Mouse (Mus musculus) T-helper 2 cell (primary cell): ENCODE results near the gene Hist1h3d.
"Not testable (repeated sequence)": the region's sequence is repeated elsewhere in the genome, so short reads cannot be mapped to it uniquely, and the experiment has no call there.

Source experiments
- in situ Hi-C: fragments of 300-600 bp; cut with MboI, MseI; formaldehyde crosslinking; loops from one replicate; pipeline ENCODE4 v1.15.1; 2025; ENCODE audit warnings: high pct_unique_total_duplicates

The Hist1h3d gene

DNA sequence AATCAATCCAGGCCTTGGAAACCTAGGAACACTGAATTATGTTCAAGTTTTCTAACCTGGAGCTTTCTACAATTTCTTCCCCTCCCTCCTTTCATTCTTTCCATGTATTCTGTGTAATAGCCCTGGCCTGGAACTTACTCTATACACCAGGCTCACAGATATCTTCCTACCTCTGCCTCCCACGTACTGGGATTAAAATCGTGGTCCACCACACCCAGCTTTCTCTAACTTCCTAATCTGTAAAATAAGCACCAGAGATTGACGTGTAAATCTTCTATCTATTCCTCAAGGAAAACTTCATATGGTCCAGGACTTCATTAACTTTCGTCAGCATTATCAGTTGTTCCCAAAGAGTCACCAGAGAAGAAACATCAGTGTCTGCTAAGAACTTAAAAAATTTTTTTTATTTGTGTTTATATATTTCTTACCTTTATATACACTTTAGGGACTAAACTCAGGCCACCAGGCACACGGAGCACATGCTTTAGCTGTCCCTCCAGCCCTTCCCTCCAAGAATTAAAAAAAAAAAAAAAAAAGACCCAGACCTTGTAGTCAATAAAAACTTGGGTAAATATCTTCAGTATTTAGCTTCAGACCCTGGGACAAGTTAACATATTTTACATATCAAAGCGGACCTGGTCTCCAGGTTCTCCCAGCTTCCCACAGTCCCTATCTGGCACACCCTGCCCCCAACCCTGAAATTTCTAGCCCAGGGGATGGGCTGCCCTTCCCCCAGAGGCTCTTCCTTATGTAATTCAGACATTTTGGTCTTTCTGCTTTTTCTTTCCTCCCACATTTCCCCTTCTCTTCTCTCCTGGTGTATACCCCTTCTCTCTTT is 6.9 kb downstream of the Hist1h3d start:
- in situ Hi-C loops = no loop called here

DNA sequence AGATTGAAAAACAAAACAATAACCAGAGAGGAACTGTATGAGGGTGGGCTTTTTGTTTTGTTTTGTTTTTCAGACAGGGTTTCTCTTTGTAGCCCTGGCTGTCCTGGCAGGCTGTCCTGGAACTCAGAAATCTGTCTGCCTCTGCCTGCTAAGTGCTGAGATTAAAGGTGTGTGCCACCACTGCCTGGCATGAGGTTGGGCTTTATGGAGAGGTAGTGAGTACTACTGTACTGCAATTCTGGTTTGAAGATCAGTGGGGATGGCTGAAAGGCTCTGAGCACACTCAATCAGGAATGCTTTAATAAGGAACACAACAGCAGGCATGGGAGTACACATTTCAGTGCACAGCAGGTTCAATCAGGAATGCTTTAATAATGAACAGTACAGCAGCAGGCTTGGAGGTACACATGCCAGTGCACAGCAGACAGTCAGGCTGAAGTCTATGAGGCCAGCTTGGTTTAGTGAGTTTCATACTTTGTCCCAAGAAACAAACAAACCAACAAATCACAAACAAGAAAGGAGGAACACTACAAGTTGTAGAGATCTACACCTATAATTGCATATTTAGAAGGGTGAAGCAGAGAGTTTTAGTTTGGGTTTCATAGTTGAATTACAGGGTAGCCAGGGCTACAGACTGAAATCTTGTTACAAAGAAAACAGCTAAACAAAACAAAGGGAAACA is 8.0 kb downstream of the Hist1h3d start:
- in situ Hi-C loops = no loop called here

DNA sequence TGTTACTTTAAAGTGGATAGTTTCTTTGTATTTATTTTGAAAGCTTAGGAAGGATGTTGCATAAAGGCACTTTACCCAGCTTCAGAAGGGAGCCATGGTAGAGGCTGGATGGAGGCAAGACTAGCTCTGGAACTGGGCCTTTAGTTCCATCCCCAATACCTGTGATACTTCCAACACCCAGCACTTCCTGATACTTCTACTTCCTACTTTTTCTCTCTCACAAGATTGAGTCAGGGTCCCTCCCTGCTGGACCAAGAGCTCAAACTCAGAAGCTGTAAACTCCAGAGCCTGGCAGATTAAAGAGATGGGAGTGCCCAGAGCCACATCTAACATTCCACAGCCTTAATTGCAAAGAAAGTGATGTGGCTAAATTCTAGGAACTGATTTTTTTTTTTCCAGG is 8.8 kb downstream of the Hist1h3d start:
- in situ Hi-C loops = no loop called here

DNA sequence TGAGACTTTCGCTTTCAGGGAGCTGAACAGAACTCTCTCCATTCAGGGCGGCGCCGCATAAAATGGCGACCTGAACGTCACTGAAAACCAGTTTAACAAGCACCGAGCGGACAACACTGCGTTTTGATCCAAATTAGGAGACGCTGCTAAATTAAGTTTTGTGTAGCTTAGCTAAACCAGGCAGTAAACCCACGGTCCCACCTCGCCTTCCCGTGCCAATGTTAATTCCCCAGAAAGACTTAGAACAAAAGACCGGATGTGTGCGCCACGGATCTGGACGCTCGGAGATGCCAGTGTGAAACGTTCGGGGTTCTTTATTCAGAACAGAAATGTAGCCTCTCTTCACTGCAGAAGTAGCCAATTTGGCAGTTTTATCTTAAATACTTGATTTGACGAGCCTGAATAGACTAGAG is 9.5 kb downstream of the Hist1h3d start:
- in situ Hi-C loops = no loop called here

DNA sequence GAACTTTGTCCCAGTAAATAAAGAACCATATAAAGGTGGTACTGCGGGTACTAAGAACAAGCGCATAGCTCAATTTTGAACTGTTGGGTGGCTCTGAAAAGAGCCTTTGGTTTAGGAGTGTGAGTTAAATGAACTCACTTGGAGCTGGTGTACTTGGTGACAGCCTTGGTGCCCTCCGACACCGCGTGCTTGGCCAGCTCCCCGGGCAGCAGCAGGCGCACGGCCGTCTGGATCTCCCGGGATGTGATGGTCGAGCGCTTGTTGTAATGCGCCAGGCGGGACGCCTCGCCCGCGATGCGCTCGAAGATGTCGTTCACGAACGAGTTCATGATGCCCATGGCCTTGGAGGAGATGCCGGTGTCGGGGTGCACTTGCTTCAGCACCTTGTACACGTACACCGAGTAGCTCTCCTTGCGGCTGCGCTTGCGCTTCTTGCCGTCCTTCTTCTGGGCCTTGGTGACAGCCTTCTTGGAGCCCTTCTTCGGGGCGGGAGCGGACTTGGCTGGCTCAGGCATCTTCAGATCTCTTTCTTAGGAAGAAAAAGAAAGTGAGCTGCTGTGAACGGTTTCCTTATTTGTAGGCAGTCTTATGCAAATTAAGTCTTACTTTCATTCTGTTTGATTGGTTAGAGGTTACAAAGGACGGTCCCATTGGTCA is 10.0 kb downstream of the Hist1h3d start:
- in situ Hi-C loops = not testable (repeated sequence)

DNA sequence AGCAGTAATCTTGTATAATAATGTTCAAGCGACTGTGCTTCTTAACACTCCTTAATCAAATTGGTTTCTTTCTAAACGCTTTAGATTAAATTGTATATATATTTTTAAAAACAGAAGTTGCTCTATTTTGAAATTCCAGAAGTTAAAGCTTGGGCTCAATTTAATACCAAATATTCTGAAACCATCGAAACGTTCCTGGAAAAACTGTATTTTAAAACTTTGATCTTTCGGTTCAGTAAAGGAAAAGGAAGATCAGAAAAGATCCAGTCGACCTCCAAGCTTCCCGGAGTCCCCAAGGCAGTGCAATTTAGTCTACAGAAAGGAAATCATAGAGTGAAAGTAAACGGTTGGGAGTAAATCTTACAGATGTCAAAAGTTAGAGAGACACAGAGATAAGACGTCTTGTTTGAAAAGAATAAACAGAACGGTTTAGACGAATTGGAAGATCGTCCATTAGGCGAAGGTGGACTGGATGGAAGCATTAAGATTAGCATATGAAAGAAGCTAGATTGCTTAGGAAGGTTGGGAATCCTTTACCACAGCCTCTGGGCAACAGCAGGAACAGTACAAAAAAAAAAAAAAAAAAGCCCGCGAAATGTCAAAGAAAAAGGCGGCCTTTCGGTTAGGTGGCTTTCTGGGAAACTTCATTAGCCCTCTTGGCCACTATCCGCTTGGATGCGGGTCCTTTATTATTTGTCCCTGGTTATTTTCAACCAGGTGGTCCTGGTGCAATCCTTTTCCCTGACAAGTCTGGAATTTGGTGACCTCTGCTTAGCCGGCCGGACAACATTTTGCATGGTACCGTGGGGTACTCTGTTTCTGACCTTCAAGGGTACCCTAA is 10.8 kb downstream of the Hist1h3d start:
- in situ Hi-C loops = no loop called here

DNA sequence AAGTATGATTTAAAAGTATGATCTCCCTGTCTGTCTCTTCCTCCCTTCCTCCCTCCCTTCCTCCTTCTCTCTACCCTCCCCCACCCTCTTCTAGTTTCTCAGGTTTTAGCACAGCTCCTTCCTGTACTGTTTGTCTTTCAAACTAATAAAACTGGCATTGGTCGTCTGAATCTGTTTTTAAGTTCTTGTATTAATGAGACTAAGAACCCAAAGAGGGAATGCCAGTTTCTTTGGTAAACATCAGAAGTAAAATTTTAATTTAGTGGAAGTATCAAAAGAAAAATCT is 11.3 kb downstream of the Hist1h3d start:
- in situ Hi-C loops = no loop called here

DNA sequence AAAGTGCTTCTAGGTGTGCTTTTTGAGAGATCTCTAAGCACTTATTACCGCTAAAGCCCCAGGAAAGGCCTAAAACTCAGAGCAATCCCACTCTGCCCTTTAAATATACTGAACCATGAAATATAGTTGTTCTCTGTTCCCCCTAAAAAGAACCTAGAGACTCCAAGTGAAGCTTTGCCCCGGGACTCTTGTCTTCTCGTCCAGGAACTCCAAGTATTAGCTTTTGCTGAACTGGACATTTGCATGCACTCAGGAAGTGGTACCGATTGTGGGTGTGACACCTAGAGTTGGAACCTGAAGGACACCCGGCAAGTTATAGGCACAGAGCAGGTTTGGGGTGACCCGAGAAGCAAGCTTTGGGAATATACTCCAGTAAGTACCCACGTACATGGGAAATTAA is 15.6 kb downstream of the Hist1h3d start:
- in situ Hi-C loops = no loop called here

DNA sequence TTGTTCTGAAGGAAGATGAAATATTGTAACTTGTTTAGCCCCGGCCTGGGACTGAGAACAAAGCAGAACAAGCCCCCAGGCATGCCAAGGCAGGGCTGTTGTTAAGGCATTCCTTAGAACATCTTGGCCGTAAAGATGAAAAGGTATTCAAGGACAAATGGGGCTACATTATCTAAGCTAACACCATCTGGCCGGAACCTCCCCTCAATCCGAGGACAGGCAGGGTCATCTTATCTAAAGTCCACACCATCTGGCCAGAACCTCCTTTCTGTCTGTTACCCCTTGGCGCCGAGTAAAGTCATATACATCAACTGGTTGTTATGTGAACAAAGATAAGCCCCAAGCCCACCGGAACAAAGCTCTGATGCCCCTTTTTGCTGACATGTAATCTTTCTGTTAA is 16.3 kb downstream of the Hist1h3d start:
- in situ Hi-C loops = not testable (repeated sequence)

DNA sequence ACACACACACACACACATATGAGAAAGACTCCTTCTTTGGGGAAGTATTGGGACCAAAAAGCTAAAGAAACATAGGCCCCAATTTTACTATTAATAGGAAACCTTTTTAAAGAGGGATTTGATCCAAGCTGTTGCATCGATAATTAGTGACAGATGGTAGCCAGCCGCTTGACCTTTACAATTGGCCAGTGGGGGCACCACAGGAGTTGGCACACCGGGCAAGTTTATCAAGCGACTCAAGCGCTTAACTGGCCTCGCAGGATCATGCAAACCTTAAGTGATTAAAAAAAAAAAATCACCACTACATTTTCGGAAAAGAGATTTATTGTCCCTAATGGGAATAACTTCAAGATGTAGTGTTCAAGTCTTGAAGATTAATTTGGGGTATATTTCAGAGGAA is 17.1 kb downstream of the Hist1h3d start:
- in situ Hi-C loops = no loop called here

DNA sequence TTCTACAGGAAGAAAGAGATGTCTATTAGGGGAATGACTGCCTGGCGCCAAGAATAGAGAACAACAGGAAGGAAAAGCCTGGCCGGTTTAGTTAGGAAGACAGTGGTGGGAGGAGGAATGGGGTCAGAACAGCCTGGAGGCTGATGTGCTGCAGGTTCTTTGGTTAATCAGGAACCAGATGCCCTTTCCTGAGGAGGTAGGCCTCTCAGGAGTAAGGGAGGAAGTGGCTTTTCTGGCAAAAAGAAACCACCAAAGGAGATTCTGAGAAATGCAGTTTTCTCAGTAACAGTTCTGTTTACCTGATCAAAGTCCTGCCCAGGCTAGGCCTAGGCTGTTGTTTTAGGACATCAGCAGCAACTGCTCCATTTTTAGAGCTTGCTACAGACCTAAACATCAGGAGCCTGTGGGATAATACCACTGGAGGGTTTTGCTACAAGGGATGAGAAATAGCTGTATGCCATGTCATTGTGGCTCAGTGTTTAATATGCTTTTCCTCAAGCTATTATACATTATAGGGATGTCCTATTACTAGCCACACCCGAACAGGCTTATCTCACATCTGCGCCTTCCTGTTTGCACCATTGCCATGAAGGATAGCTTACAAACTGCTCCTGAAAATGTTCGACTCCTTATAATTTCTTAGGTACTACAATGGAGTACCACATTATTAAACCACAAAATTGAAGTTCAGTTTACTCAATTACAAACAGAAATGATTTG is 17.6 kb downstream of the Hist1h3d start:
- in situ Hi-C loops = no loop called here

DNA sequence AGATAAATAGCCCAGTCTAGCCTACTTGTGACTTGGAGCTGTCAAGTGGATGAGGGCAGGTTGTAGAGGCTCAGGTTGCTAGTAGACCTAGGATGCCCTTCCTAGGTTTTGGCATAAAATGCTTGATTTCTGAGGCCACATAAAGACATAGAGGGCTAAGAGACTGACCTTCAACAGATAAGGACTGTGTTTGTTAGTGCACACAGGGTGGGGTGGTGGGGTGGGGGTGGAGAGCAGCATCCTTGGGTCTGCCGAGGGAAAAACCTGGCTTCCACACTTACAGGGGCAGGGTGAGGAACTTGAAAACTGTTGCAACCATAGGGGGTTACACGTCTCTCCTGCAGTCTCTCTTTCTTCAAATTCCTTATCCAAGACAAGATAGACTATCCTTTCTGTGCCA is 19.6 kb downstream of the Hist1h3d start:
- in situ Hi-C loops = no loop called here

DNA sequence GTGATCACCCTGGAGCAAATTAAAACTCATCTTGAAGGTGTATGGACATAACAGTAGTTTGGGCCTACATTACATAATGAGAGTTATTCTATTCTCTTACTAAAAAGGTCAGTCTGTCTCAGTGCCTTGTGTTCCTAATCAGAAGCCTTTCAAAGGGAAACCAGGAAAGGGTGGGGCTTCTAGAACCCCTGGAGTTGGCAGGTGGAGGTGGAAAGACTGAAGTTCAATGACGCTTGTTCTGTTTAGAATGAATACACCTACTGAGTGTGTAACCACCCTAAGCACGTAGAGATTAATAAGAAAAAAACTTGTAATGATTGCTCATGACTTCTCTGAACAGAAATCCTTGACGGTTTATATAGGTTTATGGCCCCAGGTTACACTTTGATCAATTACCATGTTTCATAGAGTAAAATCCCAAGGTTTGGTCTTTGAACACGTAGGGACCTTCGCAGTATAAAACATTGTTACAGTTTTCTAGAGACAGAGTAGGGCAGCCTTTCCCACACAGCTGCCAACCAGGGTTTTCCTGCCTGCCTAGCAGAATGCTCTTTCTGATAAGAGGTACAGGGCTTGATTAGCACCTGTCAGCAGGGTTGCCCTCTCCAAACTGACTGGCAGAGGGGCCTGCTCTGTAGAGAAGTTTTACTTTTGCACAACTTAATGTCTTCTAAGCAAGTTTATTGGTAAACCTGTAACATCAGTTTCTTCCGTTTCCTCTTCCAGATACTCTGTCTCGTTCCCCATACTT is 20.2 kb downstream of the Hist1h3d start:
- in situ Hi-C loops = no loop called here

DNA sequence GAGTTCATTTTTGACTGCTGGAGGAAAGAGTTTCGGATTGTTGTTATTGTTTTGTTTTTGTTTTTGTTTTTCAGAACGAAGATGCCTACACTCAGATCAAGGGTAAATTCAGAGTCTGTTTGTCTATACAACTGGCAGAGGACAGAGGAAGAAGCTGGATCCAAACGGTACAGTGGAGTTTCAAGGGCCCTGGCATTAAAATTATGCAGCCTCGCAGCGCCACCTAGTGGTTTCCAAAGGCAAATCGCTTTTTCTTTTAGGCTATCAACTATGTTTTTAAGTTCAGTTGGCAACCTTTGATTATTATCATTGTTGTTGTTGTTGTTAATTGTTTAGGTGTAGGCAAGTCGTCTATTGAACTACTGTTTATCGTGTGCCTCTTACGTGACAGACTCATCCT is 22.4 kb downstream of the Hist1h3d start:
- in situ Hi-C loops = no loop called here

DNA sequence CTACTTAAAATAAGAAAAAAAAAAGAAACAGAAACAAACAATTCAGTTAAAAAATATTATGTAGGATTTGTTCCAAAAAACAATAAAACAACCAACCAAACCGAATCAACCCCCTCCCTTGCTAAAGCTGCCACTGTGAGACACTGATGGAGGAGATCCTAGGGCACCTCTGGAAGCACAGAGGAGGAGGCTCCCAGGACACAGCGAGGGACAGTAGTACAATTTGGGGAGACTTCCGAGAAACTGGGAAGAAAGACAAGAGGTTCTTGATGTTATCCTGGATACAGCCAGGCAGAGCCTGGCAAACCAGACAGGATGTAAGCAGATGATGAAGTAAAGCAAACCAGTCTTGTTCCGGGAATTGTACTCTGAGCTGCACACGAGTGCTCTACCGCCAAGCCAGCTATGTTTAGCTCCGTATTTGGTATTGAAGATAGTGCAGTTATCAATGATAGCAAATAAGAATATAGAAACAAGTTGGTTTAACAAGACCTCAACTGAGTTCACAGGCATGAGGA is 27.7 kb downstream of the Hist1h3d start:
- in situ Hi-C loops = no loop called here

DNA sequence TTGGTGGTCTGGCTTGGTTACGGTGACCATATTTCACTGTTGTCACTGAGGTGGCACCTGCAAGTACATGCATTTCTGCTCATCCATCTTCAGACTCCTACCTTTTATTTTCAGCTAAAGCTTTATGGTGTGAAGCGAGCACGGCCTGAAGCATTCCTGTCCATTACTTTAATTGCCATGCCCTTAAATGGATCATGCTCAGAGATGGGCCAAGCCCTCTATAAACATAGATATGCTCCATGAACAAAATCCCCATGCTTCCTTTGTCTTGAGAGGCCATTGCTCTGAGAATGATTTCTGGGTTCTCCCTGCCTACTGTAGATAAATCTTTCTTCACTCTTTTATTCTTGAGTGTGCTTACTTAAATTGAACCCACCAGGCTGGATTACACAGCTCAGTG is 28.9 kb downstream of the Hist1h3d start:
- in situ Hi-C loops = no loop called here

DNA sequence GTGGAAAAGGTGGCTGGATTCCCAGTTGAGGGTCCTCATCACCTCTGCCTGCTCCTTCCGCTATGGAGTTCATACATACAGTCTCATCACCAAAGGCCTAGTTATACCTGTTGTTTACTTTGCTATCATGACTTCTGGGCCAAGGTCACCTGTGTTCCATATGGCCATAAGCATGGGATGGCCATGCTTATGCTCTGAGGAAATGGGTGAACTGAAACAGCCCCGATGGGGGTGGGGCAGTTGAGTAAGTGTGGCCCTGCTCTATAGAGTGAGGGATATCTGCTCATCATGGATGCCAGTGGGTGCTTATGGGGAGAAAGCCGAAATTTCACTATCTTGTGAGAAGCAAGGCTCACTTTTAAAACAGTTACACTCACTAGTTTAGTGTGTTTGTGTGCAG is 29.5 kb downstream of the Hist1h3d start:
- in situ Hi-C loops = no loop called here

DNA sequence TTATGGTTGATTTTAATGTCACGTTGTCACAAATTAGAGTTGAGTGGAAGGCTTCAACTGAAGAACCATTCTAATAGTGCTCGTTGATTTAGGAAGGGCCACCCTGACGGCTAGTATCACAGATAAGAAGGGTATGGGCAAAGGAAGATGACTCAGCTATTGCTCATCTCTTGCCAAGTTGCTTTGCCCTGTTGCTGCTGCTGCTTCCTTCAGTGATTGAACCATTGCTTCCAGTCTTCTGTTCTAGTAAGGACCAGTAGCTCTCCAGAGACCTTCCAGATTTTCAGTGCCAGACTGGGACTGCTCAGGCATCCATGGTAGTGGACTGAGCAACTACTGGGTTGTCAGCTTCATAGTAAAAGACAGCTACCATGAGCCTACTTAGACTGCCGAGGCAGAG is 33.6 kb downstream of the Hist1h3d start:
- in situ Hi-C loops = no loop called here

DNA sequence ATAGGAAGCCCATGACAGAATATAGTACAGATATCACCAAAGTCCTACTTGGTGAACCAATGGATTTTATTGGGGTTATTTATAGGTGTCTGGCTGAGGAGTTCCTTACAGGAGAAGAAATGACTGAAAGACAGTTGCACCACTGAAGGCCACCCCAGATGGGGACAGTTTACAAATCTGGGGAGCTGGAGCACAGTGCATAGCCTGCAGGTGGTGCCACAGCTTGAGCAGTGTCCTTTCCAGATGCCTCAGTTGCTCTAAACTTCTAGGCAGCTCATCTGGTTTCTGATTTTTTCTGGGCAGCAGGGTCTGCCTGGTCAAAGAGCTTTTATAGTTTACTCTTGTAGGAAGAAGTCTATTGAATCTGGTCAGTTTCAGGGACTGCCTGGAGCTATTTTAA is 34.3 kb downstream of the Hist1h3d start:
- in situ Hi-C loops = no loop called here

DNA sequence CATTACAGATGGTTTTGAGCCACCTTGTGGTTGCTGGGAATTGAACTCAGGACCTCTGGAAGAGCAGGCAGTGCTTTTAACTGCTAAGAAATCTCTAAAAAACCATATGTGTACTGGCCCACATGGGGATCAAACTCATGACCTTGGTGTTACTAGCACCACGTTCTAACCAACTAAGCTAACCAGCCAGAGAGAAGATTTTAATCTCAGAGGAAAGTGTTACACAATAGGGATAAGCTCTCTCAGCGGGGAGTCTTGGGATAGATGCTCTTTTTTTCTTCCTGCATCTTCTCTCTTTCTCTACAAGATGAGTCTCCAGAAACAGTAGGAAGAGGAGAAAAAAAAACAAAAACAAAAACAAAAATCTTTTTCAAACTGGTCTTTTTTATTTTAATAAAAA is 34.8 kb downstream of the Hist1h3d start:
- in situ Hi-C loops = no loop called here

DNA sequence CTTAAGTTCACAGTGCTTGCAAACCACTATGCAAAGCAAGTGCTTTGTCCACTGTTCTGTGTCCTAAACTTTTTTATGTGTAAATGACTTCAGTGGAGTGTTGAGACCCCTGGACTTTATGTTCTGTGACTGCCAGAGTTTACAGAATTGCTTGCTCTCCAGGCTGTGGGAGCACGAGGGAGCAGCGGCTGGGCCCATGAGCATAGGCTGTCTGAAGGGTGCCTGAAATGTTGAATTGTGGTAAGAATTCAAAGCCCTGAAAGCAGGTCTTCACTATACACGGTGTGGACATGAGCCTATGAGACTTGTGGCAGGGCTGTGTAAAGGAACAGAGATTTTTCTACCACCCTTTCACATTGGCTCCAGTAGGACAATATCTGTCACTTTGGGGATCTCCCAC is 36.1 kb downstream of the Hist1h3d start:
- in situ Hi-C loops = no loop called here
